Mouse (Mus musculus) cerebellum, postnatal 10 days (tissue): Measurements from ENCODE around the gene Sord.
A peak's percentile ranks its signal among the peaks of the same experiment; 100 is the strongest.

ENCODE experiments used
- DNase-seq, 2 experiments: peaks; one replicate each; pipeline ENCODE4 v3.0.0; 2021; ENCODE audit warnings: mixed read lengths in 2 of 2

The Sord gene

DNA sequence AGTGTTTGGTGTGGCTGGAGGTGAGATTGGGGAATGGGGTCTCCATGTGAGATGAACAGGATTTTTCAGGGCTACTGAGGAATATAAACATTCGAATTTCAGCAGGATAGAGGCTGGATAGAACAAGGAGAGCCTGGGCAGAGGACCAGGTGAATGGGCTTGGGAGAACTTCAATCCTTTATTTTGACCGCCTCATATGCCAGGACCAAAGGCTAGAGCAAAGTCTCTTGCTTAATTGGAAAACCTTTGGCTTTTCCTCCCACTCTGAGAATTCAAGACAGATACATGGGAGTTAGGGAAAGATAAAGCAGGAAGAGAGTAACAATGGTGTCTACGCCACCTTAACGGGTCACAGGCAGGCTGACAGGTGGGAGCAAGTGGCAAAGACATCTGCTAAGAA lies 6.7 kb downstream of the Sord start:
- DNase-seq: no peak

DNA sequence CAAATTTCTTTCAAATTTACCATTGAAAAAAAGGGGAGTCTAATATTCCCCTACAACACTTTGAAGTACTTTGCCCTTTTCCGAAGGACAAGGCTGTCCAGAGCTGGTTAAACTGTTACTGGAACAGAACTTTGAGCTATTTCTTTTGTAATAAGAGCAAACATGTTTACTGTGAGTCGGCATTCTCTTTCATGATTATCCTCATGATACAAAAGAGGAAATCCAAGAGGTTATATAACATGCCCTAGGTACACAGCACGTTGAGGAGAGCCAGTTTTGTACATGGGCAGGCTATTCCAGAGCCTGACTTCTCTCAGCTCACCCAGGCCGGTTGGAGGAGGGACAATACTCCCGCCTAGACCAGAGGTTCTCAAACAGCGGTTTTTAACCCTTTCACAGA lies 7.4 kb downstream of the Sord start:
- DNase-seq: no peak

DNA sequence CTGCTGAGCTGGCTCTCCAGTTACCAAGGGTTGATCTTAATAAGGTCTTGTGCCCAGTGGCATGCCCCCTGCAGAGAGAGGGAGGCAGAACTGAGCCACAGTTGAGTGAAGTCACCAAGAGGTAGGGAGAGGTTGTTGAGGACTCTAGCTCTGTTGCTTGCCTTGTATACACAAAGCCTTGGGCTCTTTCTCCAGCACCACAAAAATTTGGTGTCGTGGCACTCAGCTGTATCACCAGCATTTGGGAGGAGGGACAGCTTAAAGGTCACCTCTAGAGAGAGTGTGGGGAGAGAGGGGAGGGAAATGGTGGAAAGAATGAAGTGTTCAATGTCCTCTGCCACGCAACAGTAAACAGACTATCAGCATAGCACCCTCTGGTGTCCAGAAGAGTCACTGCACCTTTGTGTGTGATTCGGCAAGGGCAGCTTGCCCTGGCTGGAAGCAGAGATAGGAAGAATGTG lies 9.2 kb downstream of the Sord start:
- DNase-seq: peak; percentile 85 to 86

DNA sequence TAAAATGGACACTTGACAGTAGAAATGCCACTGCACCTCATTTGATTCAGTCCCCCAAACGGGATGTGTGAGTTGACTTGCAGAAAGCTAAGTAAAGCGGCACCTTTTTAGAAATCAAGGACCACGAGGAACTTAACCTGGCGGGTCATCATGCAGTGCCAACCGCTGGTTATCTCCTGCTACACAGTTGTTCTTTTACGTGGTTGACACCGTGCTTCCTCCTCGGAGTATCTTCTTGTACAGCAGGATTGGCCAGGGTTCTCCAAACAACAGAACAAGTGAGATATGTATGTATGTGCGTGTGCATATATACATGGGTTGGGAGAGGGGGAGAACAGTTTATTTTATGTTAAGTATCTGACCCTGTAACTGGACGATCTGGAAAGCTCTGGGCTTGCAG lies 13.2 kb downstream of the Sord start:
- no peak for DNase-seq

DNA sequence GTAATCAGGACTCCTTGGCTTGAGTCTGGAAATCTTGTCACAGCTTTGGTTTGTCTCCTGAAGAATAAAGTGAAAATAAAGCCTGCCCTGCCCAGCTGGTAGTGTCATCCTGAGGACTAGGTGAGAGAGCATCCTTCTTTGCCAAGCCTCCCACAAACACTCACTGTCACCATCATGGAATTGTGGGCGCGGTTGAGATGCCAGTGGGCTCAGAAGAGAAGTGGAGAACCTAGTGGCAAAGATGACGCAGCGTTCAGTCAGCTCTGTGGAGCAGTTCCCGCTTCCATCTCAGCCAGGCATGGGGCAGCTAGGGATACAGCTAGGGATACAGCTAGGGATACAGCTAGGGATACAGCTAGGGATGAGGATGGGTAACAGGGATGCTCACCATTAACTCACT lies 21.4 kb downstream of the Sord start:
- no peak for DNase-seq

DNA sequence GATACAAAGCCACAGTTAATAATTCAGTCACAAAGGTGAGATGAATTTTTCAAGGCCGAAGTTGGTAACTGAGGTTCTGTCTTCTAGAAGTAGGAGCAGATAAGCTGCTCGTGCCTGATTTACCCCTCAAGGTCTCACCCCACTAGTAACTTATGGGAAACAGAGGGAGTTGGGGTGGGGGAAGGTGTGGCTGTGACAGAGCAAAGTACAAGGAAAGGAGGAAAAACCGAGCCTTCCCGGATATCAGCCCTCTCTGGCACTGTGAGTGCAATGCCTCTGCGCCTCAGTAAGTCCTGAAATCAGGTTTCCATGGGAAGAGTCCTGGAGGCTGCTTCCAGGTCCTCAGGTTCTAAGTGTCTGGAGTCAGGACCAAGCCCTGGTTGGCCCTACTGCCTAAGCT lies 26.2 kb downstream of the Sord start:
- DNase-seq: no peak

DNA sequence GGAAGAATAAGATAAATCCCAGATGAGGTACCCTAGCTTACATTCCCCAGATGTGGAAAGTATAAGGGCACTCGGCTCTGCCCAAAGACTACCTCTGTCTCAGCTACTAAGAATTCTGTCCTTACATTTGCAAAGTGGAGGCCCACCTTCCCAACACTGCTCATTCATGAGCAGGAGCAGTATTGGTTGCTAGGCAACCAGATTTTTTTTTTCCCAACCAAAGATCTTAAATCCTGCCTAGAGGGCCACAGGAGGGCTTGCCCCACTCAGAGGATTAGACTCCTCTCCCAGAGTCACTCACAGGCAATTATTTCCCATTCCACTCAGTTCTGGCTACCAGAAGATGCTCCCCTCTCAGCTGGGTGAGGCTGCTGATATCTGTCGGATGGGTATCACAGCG lies 30.1 kb downstream of the Sord start:
- no peak for DNase-seq

DNA sequence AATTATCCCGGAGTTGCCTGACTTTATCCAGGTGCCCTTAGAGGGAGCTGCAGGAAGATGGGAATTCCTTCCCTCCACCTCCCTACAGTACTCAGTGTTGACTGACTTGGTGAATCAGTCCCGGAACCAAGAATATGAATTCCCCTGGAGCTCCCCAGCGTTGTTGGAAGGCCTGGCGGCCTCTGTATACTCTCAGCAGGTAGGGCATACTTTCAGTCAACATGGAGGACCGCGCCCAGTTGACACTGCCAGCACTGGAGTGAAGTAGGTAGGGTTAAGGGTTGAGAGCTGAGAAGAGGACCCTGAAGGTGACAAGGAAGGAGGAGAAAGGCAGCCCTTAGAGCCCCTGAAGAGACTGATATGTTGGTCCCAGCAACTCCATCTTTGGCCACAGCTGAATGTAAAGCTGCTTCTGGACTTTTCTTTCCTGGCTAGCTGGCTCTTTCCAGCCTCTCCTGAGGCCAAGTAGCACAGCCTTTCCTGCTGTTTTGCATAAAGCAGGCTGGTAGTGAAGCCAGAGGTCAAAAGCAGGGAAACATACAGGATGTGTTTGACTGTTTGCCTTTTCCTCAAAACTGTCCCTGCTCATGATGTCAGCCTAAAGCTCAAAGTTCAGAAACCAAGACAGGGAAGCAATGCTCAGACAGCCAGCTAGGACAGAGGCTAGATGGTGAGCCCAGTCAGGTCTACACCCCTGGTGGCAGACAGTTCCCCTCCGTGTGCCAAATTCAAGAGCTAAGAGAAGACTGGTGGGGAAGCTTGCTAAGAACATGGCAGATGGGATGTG lies 32.1 kb downstream of the Sord start:
- no peak for DNase-seq

DNA sequence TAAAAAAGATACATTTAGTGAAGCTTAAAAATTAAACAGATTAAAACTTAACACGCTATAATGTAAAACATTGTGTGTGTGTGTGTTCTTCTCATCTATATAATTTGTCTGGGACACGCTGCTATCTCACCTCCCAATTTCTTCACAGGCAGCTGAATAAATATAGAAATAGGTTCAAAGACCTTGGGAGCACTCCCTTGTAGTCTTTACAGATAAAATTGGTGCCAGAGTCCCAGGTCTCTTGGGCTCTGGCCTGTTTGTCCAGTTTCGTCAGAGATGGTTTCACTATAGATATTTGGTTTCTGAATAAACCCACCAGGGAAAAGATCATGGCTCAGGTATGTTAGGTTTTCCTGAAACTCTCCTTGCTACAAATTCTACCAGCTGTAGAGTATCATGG lies 44.2 kb downstream of the Sord start:
- DNase-seq: no peak

DNA sequence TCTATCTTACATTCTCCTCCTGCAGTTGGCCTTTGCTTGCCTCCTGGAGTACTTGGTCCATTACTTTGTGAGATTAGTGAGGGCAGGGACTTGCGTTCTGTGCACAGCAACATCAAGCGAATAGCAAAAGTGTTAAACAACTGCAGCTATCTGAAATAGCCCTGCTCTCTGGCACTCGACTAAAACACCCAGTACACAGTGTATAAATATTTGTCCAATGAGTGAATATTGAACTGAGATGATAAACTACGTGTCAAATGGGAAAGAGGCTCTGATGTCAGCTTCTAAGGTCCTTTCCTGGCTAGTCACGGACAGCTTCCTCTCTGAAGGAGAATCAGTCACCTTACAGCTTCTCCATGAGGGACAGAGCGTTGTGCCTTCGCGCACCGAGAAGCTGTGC lies 49.5 kb downstream of the Sord start:
- DNase-seq: no peak

DNA sequence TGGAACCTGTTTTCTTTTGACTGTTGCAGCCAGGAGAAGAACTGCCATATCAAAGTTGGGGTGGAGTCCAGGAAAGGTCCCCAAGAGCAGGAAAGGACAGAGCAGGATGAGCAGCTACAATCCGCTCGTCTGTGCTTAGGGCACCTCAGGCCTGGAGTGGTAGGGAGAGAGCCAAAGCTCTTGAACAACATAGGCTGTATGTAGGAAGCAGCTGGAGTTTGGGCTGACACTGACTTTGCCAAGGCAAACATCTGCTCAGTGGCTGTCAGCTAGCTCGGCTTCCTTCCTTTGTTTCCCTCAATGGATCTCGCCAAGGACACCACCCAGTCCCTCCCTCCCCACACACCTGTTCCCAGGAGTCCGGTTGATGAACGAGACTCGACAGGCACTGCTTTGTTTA lies 51.6 kb downstream of the Sord start:
- DNase-seq: no peak

DNA sequence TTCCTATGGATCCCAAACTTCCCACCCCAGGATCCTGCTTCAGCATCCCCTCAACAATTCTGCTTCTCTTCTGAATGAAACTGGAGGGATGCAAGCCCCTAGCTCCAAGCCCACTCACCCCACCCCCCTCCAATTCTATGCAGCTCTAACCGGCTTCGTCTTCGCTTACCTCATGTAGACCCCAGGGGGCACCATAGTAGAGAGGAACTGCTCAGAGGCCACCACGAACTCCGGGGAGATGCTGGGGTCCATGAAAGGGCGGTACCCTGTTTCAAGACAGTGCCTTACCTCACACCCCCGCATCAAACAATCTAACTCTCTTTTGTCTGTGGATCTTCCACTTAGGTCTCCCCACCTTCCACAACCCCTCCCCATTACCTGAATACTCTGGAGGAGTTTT lies 60.4 kb downstream of the Sord start:
- no peak for DNase-seq

DNA sequence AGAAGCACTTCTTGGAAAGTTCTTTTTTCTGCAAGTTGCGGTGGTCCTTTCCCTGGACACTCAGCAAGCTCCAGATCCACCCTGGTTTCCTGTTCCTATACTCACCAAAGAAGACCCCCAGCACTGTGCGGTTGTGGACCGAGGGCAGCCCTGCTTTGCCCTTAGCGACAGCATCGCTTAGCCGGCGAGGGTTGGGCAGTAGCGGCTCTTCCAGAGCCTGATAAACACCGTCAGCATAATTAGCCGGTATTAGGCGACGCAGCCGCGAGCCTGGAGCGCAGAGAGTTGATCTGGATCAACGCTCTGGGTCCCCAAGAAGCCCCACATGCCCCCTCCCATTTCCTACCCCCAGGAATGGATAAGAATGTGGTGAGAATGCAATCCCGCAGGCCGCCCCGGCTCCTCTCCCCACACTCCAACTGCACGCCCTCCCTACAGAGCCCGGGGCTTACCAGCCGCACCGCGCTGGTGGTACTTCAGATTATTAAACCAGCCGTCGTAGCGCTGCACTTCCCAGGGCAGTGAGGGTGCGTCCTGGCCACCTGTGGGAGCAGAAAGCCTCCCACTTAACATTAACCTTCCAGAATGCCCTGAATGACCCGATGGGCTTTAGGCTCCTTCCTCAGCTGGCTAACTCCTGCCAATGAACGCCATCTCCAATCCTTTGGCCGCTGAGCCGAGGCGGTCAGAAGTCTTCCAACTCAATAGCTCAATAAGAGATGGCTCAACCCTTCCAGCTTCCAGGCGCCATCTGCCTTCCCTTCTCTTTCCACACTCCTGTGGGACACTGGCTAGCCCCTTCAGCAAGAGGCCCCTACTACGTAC lies 62.9 kb downstream of the Sord start:
- DNase-seq: peak in 1 of 2 experiments; percentile 20

DNA sequence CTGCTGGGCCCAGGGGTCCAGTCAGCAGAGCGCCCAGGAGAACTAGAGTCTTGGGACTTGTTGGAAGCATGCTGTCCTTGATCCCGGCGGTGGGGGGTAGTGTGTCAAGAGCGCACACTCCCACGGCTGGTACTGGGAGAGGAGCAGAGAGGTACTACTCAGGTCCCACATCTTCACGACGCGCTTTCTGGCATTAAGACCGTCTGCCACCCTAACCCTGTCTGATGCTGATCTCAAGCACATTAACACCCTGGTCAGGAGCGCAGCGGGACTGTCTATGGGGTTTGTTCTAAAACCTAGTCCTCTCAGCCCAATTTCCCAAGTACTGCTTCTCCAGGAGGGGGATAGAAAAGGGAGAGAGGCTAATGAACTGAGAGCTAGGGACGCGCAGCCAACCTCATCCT lies 63.5 kb downstream of the Sord start, which contains the start of gene Duox2:
Gene Duox2 (minus strand): TSS at position 354 of the 404 bp plus-strand sequence.
- no peak for DNase-seq

DNA sequence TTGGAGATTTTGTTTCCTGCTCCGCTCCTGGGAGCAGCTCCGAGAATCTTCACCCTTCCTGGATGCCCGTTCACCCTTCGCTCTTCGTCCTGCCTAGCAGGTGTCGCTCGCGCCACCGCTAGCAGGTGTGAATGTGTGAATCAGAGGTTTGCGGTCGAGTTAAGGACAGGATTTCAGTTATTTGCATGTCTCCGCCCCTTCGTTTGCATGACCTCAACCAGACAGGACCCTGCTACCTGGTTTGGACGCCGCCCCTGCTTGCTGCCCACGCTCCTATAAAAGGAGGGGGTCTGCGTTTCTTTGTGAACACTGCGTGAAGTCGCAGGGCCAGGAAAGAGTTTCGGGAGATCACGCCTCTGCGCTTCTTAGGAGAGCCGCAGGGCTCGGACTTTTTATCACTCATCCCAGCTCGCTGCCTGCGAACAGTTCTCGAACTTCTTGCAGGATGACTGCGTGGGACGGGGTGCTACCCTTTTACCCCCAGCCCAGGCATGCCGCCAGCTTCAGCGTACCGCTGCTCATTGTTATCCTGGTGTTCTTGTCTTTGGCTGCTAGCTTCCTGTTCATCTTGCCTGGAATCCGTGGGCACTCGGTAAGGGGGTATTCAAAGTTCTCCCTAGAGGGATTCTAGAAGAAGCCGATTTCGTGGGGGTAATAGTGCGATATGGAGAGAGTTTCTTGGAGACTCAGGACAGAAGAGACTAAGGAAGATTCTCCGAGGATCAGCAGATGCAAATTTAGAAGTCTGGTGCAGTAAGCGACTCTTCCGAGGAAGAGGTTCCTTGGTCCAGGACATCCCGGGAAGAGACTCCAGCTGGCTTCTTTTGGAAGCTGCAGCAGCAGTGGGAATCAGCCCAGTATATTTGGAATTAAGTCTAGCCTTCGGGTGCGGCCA lies 64.3 kb downstream of the Sord start, which contains the start of gene Duoxa2:
Gene Duoxa2 (plus strand): TSS at position 305 of the 895 bp plus-strand sequence.
- DNase-seq: no peak

DNA sequence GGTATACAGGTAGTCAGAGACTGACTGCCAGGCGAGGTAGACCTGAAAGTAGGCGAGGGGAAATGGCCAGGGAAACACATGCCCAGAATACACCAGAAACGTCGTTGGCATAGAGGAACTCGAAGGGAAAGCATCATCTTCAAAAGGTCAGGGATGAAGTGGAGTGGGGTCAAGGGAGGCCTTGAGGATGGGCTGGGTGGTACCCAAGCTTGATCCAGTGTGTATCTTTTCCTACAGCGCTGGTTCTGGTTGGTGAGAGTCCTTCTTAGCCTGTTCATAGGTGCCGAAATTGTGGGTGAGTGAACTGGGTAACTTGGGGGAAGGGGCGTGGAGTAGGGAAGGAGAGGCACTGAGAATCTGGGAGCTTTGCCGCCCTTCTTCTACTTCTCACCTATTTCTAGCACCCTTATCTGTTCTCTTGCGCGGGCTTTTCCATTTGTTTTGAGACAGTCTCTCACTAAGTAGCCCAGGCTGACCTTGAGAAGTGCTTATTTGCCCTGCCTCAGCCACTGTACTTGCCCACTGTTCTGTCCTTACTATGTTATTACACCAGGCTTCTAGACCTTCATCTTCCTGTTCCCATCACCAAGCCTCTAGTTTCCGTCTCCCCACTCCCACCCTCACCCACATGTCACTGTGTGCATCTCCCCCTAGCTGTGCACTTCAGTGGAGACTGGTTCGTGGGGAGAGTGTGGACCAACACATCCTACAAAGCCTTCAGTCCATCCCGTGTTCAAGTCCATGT lies 65.5 kb downstream of the Sord start:
- DNase-seq: no peak

DNA sequence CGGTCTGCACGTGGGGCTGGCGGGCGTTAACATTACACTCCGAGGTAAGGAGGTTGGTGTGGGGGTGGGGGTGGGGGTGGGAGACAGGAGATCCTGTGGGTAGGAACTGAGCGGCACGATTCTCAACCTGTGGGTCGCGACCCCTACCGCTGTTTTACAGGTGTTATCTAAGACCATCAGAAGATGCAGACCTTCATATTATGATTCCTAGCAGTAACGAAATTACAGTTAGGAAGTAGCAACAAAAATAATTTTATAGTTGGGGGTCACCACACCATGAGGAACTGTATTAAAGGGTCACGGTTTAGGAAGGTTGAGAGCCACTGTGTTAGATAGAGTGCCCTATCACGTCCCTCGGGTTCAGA lies 66.1 kb downstream of the Sord start:
- no peak for DNase-seq

DNA sequence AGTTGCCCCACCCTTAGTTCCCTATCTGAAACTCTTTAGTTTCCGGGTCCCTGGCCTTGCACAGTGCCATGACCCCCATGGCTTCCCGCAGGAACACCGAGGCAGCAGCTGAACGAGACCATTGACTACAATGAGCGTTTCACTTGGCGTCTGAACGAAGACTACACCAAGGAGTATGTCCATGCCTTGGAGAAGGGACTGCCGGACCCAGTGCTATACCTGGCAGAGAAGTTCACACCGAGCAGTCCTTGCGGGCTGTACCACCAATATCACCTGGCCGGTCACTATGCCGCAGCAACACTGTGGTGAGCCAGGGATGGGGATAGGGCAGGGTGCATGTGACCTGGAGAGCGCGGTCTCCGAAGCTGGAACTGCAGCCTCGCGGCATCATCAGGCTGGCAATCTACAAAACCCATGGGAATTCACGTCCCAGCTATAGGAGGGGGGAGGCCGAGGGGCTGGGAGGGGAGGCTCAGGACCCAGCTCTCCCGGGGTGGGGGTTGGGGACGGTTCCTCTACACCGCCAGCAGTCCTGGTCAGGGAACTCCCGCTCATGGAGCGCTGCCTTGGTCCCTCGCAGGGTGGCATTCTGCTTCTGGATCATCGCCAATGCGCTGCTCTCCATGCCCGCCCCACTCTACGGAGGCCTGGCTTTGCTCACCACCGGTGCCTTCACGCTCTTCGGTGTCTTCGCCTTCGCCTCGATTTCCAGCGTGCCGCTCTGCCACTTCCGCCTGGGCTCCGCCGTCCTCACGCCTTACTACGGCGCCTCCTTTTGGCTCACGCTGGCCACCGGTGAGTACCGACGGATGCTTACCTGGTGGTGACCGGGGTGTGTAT lies 66.8 kb downstream of the Sord start:
- DNase-seq: peak; percentile 67 to 71

DNA sequence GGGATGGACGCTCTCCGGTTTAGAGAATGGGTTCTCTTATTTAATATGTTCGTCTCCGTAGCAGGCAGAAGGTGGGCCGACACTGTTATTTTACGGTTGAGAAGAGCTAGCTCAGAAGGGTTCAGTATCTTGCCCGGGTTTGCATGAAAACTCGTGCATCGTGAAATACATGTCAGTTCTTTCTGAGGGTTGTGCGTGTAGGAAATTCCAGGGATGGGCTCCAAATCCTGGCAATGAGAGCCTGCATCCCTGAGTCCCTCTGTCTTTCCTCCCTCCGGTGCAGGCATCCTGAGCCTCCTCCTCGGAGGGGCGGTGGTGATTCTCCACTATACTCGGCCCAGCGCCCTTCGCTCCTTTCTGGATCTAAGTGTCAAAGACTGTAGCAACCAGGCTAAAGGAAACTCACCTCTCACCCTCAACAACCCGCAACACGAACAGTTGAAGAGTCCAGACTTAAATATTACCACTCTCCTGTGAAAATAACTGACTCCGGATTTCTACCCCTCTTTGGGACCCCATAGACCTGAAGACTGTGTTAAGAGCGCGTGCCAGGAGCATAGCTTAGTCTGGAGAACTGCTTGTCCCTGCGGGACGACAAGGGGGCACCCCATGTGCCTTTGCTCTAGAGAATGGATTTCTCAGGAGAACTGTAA lies 67.5 kb downstream of the Sord start:
- peak in 1 of 2 experiments; percentile 34 for DNase-seq

DNA sequence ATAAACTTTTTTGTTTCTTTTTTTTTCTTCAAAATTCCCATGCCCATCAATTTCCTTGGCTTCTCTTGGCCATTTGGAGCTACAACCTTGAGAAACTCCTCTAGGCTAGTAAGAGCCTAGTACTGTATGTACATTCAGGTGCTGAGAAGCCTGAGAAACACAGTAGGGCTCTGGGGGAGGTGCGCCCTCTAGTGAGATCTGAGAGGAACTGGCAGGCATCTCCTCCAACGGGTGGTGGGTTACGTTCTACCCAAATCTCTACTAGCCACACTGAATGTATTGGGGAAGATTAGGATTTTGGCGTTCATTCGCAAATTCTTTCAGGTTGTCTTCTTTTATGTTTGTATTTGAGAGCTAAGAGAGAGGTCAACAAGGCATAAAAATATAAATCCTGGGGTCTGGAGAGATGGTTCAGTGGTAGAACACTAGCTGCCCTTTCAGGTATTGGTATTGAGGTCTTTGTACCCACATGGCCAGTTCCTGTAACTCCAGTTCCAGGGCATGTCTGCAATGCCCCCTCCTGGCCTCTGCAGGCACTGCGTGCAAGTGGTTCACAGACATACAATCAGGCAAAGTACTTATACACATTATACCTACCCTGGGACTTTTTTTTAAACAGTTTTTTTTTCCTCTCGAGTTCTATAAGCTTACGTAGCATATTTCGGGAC lies 68.2 kb downstream of the Sord start:
- DNase-seq: peak; percentile 87 to 88
